ENCODE assay signal across 9 mouse cellular contexts in the genomic region with DNA sequence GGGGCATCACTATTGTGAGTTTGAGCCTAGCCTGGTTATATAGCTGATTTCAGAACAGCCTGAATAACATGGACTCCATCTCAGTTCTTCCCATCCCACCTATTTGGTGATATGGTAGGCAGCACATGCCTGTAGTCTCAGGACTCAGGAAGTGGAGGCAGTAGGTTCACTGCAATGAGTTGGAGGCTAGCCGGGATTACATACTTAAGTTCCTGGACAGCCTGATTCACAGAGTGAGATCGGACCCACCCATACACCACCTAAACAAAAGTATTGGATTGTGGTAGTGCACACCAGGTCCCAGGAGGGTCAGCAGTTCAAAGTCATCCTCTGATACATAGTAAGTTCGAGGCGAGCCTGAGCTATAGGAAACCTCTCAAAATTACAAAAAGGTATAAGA. TPM values are rescaled to one million over a fixed set of nuclear protein-coding genes. Genes with fewer than 3 reads are reported as not detected.
DNase-seq lines count a peak whose midpoint lies in the region; ATAC-seq and TF ChIP-seq lines count a peak whose summit lies in the region.
"Had no signal": no experiment of that assay in that cellular context is flagged by ENCODE, and none has a peak within 500 bp of the region (broad histone marks: within the 10 kb centered on the region; RNA-seq: fewer than 3 reads in every experiment).

No protein-coding gene starts in this region.

- H3K27ac ChIP-seq in lung, postnatal 0 days (ENCODE audit: low read length): no peak overlapping the region
- peak overlapping the region; percentile 92 for H3K27ac ChIP-seq in embryonic facial prominence, embryonic 10.5 days (replicated peaks)
- peak overlapping the region; percentile 70; the same call in 1 of the 2 replicates for H3K27ac ChIP-seq in intestine, embryonic 14.5 days (ENCODE audit: low read depth)
- H3K27ac ChIP-seq in neural tube, embryonic 13.5 days (replicated peaks): no peak overlapping the region; the same call in 1 of the 2 replicates

- peak overlapping the region; percentile 65 for H3K9ac ChIP-seq in lung, postnatal 0 days (replicated peaks; ENCODE audit: low read depth)
- peak overlapping the region; percentile 88 for H3K9ac ChIP-seq in intestine, embryonic 14.5 days (ENCODE audit: low read length)
- H3K9ac ChIP-seq in neural tube, embryonic 13.5 days: peak overlapping the region; percentile 86

- 3% methylated on average over 4 of the region's 4 CpGs for WGBS in lung, postnatal 0 days
- WGBS in embryonic facial prominence, embryonic 10.5 days: 18% methylated on average over 4 of the region's 4 CpGs
- 9% methylated on average over 4 of the region's 4 CpGs for WGBS in intestine, embryonic 14.5 days
- WGBS in neural tube, embryonic 13.5 days: 16% methylated on average over 4 of the region's 4 CpGs

- H3K4me2 ChIP-seq in lung, postnatal 0 days (replicated peaks; ENCODE audit: low read depth, low read length): peak overlapping the region; percentile 96
- H3K4me2 ChIP-seq in intestine, embryonic 14.5 days (ENCODE audit: low read length): peak overlapping the region; percentile 82
- H3K4me2 ChIP-seq in neural tube, embryonic 13.5 days: peak overlapping the region; percentile 93

- H3K36me3 ChIP-seq in lung, postnatal 0 days (ENCODE audit: insufficient read depth, low read length): peaks cover 17% of the 10 kb centered on the region; the same call in 1 of the 2 replicates
- peaks cover 76% of the 10 kb centered on the region for H3K36me3 ChIP-seq in embryonic facial prominence, embryonic 10.5 days (replicated peaks)
- H3K36me3 ChIP-seq in intestine, embryonic 14.5 days (ENCODE audit: control insufficient read depth, insufficient read depth, low read length): peaks cover 52% of the 10 kb centered on the region
- H3K36me3 ChIP-seq in neural tube, embryonic 13.5 days: peaks cover 48% of the 10 kb centered on the region

- H3K27me3 ChIP-seq in lung, postnatal 0 days (replicated peaks; ENCODE audit: insufficient read depth, low read length): no peaks in the 10 kb centered on the region
- no peaks in the 10 kb centered on the region for H3K27me3 ChIP-seq in embryonic facial prominence, embryonic 10.5 days (replicated peaks; ENCODE audit: low read depth, poor library complexity, severe bottlenecking)
- no peaks in the 10 kb centered on the region for H3K27me3 ChIP-seq in intestine, embryonic 14.5 days (replicated peaks; ENCODE audit: control insufficient read depth, insufficient read depth, low read length)
- no peaks in the 10 kb centered on the region for H3K27me3 ChIP-seq in neural tube, embryonic 13.5 days

- peak overlapping the region; percentile 69 for H3K4me3 ChIP-seq in lung, postnatal 0 days (ENCODE audit: low read depth, low read length)
- peak overlapping the region; percentile 96 for H3K4me3 ChIP-seq in embryonic facial prominence, embryonic 10.5 days
- H3K4me3 ChIP-seq in intestine, embryonic 14.5 days (ENCODE audit: low read depth, low read length): peak overlapping the region; percentile 92
- peak overlapping the region; percentile 89 for H3K4me3 ChIP-seq in neural tube, embryonic 13.5 days

- TF ChIP-seq EP300 in lung, postnatal 0 days (IDR thresholded peaks at IDR 0.05): no peak

- DNase-seq in lung, postnatal 0 days (ENCODE audit: low spot score): no peak
- DNase-seq in lung, postnatal 14 days: no peak
- no peak for DNase-seq in embryonic facial prominence, embryonic 10.5 days (ENCODE audit: low spot score)
- no peak for DNase-seq in intestine, embryonic 14.5 days (ENCODE audit: low spot score)
- no peak for DNase-seq in urinary bladder, adult 2 months (ENCODE audit: low spot score)

- no peaks in the 10 kb centered on the region for H3K9me3 ChIP-seq in lung, postnatal 0 days (ENCODE audit: low read length)
- H3K9me3 ChIP-seq in embryonic facial prominence, embryonic 10.5 days: no peaks in the 10 kb centered on the region
- H3K9me3 ChIP-seq in intestine, embryonic 14.5 days (ENCODE audit: control insufficient read depth, low read length): no peaks in the 10 kb centered on the region
- H3K9me3 ChIP-seq in neural tube, embryonic 13.5 days: no peaks in the 10 kb centered on the region

- ATAC-seq in lung, postnatal 0 days: no peak
- ATAC-seq in intestine, embryonic 14.5 days (replicated peaks; ENCODE audit: low FRiP score, low TSS enrichment, low read depth): peak; percentile 36
- peak; percentile 9 for ATAC-seq in neural tube, embryonic 13.5 days (ENCODE audit: low read depth)
- no peak for ATAC-seq in monocyte, adult 5-6 weeks (replicated peaks; ENCODE audit: insufficient number of reproducible peaks, low FRiP score, low TSS enrichment, poor library complexity, severe bottlenecking)
- ATAC-seq in activated CD4-positive, CD25-positive, alpha-beta regulatory T cell, adult 4 months: no peak

- TF ChIP-seq CTCF in lung, postnatal 0 days (IDR thresholded peaks at IDR 0.05): no peak

- H3K4me1 ChIP-seq in lung, postnatal 0 days (ENCODE audit: insufficient read depth, low read depth, low read length): no peaks in the 10 kb centered on the region
- H3K4me1 ChIP-seq in embryonic facial prominence, embryonic 10.5 days: peaks cover 18% of the 10 kb centered on the region
- H3K4me1 ChIP-seq in intestine, embryonic 14.5 days (replicated peaks; ENCODE audit: control insufficient read depth, insufficient read depth, low read length): 0 out of 2 replicates have a peak, but pooled peaks cover 6% of the 10 kb centered on the region
- H3K4me1 ChIP-seq in neural tube, embryonic 13.5 days (replicated peaks): peaks cover 20% of the 10 kb centered on the region

RNA-seq across cellular contexts. Expression of gene Gm49373, which starts 0.3 kb away (rescaled TPM):
- polyA plus RNA-seq in lung, postnatal 0 days (2015; fragmentation: Nextera tagmentation; extraction: Ambion mirVana): 0.11 TPM in 1 of 2 replicates, not detected in the other
- polyA plus RNA-seq in embryonic facial prominence, embryonic 10.5 days (2016; fragmentation: Nextera tagmentation; extraction: Ambion mirVana): 0.42 and 1.4 TPM in 2 replicates
- 0.20 and 0.74 TPM in 2 replicates for polyA plus RNA-seq in intestine, embryonic 14.5 days (2014; fragmentation: Nextera tagmentation; extraction: Ambion mirVana)
- 0.91 and 0.98 TPM in 2 replicates for polyA plus RNA-seq in neural tube, embryonic 13.5 days (2015; fragmentation: Nextera tagmentation; extraction: Ambion mirVana)
- polyA plus RNA-seq in urinary bladder, adult 2 months (2012; rRNA removed): 0.80 and 0.94 TPM in 2 replicates
- not detected in 3 replicates for total RNA-seq in monocyte, adult 5-6 weeks (2017)
- polyA plus RNA-seq in activated CD4-positive, CD25-positive, alpha-beta regulatory T cell, adult 4 months (2017; shearing (Covaris generic)): not detected

RNA-seq across cellular contexts. Expression of gene Fdx1l, which starts 0.8 kb away (rescaled TPM):
- polyA plus RNA-seq in lung, postnatal 0 days (2015; fragmentation: Nextera tagmentation; extraction: Ambion mirVana): 36.7 and 40.9 TPM in 2 replicates
- 62.6 and 64.0 TPM in 2 replicates for polyA plus RNA-seq in embryonic facial prominence, embryonic 10.5 days (2016; fragmentation: Nextera tagmentation; extraction: Ambion mirVana)
- polyA plus RNA-seq in intestine, embryonic 14.5 days (2014; fragmentation: Nextera tagmentation; extraction: Ambion mirVana): 71.4 and 74.4 TPM in 2 replicates
- polyA plus RNA-seq in neural tube, embryonic 13.5 days (2015; fragmentation: Nextera tagmentation; extraction: Ambion mirVana): 52.1 and 60.2 TPM in 2 replicates
- 51.2 and 63.1 TPM in 2 replicates for polyA plus RNA-seq in urinary bladder, adult 2 months (2012; rRNA removed)
- 23.7 to 31.1 TPM (median 24.5 TPM) in 3 replicates for total RNA-seq in monocyte, adult 5-6 weeks (2017)
- polyA plus RNA-seq in activated CD4-positive, CD25-positive, alpha-beta regulatory T cell, adult 4 months (2017; shearing (Covaris generic)): 10 to 100 TPM; 14.3 to 17.2 TPM

RNA-seq across cellular contexts. Expression of gene Zglp1, which starts 5.7 kb away (rescaled TPM):
- polyA plus RNA-seq in lung, postnatal 0 days (2015; fragmentation: Nextera tagmentation; extraction: Ambion mirVana): 0.51 TPM in 1 of 2 replicates, not detected in the other
- polyA plus RNA-seq in embryonic facial prominence, embryonic 10.5 days (2016; fragmentation: Nextera tagmentation; extraction: Ambion mirVana): 0.70 and 1.8 TPM in 2 replicates
- 1.3 TPM in 1 of 2 replicates, not detected in the other for polyA plus RNA-seq in intestine, embryonic 14.5 days (2014; fragmentation: Nextera tagmentation; extraction: Ambion mirVana)
- 1.4 and 2.1 TPM in 2 replicates for polyA plus RNA-seq in neural tube, embryonic 13.5 days (2015; fragmentation: Nextera tagmentation; extraction: Ambion mirVana)
- 0.43 TPM in 1 of 2 replicates, not detected in the other for polyA plus RNA-seq in urinary bladder, adult 2 months (2012; rRNA removed)
- 0.49 TPM in 1 of 3 replicates, not detected in the others for total RNA-seq in monocyte, adult 5-6 weeks (2017)
- polyA plus RNA-seq in activated CD4-positive, CD25-positive, alpha-beta regulatory T cell, adult 4 months (2017; shearing (Covaris generic)): under 1 TPM in 1 of 2 experiments, not detected in 1; 0.66 TPM
- total RNA-seq: heart, postnatal 10 days had no signal

RNA-seq across cellular contexts. Expression of gene Gm38431, which starts 19.2 kb away (rescaled TPM):
- 0.60 and 0.69 TPM in 2 replicates for polyA plus RNA-seq in lung, postnatal 0 days (2015; fragmentation: Nextera tagmentation; extraction: Ambion mirVana)
- polyA plus RNA-seq in embryonic facial prominence, embryonic 10.5 days (2016; fragmentation: Nextera tagmentation; extraction: Ambion mirVana): 3.5 and 4.5 TPM in 2 replicates
- polyA plus RNA-seq in intestine, embryonic 14.5 days (2014; fragmentation: Nextera tagmentation; extraction: Ambion mirVana): 2.2 and 3.7 TPM in 2 replicates
- 1.3 and 1.6 TPM in 2 replicates for polyA plus RNA-seq in neural tube, embryonic 13.5 days (2015; fragmentation: Nextera tagmentation; extraction: Ambion mirVana)
- 1.3 and 1.8 TPM in 2 replicates for polyA plus RNA-seq in urinary bladder, adult 2 months (2012; rRNA removed)
- total RNA-seq in monocyte, adult 5-6 weeks (2017): 2.3 to 5.6 TPM in 2 of 3 replicates, not detected in the other
- 1 to 10 TPM in 1 of 2 experiments, under 1 TPM in 1; 0.67 to 3.2 TPM for polyA plus RNA-seq in activated CD4-positive, CD25-positive, alpha-beta regulatory T cell, adult 4 months (2017; shearing (Covaris generic))

RNA-seq across cellular contexts. Expression of gene Raver1, which starts 19.2 kb away (rescaled TPM):
- 15.3 and 16.8 TPM in 2 replicates for polyA plus RNA-seq in lung, postnatal 0 days (2015; fragmentation: Nextera tagmentation; extraction: Ambion mirVana)
- polyA plus RNA-seq in embryonic facial prominence, embryonic 10.5 days (2016; fragmentation: Nextera tagmentation; extraction: Ambion mirVana): 98.1 and 106 TPM in 2 replicates
- polyA plus RNA-seq in intestine, embryonic 14.5 days (2014; fragmentation: Nextera tagmentation; extraction: Ambion mirVana): 84.1 and 87.5 TPM in 2 replicates
- polyA plus RNA-seq in neural tube, embryonic 13.5 days (2015; fragmentation: Nextera tagmentation; extraction: Ambion mirVana): 37.3 and 38.3 TPM in 2 replicates
- 24.2 and 33.2 TPM in 2 replicates for polyA plus RNA-seq in urinary bladder, adult 2 months (2012; rRNA removed)
- total RNA-seq in monocyte, adult 5-6 weeks (2017): 8.1 to 18.1 TPM (median 12.9 TPM) in 3 replicates
- polyA plus RNA-seq in activated CD4-positive, CD25-positive, alpha-beta regulatory T cell, adult 4 months (2017; shearing (Covaris generic)): 10 to 100 TPM; 22.8 to 25.1 TPM

Comparison
In these comparisons a context has a peak if more than half of its experiments do, and no peak if none do; other contexts are left out.
1. ATAC-seq: peak in intestine, embryonic 14.5 days (single experiment) and neural tube, embryonic 13.5 days (single experiment); none in lung, postnatal 0 days (single experiment), monocyte, adult 5-6 weeks (single experiment) and activated CD4-positive, CD25-positive, alpha-beta regulatory T cell, adult 4 months (single experiment).
2. H3K27ac ChIP-seq: peak in embryonic facial prominence, embryonic 10.5 days (single experiment) and intestine, embryonic 14.5 days (single experiment); none in lung, postnatal 0 days (single experiment) and neural tube, embryonic 13.5 days (single experiment).
3. Peak in every context shown above with its lines, with median percentiles within 50 percentile points of each other: H3K4me2 ChIP-seq, H3K4me3 ChIP-seq and H3K9ac ChIP-seq.